Mouse (Mus musculus): ENCODE measurements around the gene Alpk1. TPM values are rescaled to one million over a fixed set of nuclear protein-coding genes. Genes with fewer than 3 reads are reported as not detected.

The Alpk1 gene
- polyA plus RNA-seq, 2 experiments, result 1.5 to 3.0 TPM

- no peaks in the 10 kb centered on the region for H3K9me3 ChIP-seq (ENCODE audit: control insufficient read depth, low read length)
- H3K27me3 ChIP-seq (ENCODE audit: control insufficient read depth, insufficient read depth, low read length), result no peaks in the 10 kb centered on the region
- no peaks in the 10 kb centered on the region for H3K4me1 ChIP-seq (ENCODE audit: control insufficient read depth, insufficient read depth, low read length)
- peaks cover 35% of the 10 kb centered on the region for H3K36me3 ChIP-seq (ENCODE audit: control insufficient read depth, insufficient read depth, low read length)
- 91% methylated on average over 6 of the region's 6 CpGs for WGBS
- H3K27ac ChIP-seq (replicated peaks; ENCODE audit: low read depth, low read length), result no peak overlapping the region
- ATAC-seq (ENCODE audit: low FRiP score, low read depth), result no peak
- no peak overlapping the region for H3K4me2 ChIP-seq (replicated peaks; ENCODE audit: low read depth, low read length, severe bottlenecking)
- no peak overlapping the region for H3K9ac ChIP-seq (ENCODE audit: low read depth, low read length, severe bottlenecking)
- no peak for DNase-seq (ENCODE audit: low spot score)
- no peak for TF ChIP-seq POLR2A (IDR thresholded peaks at IDR 0.05; ENCODE audit: borderline replicate concordance, extremely low read depth, insufficient read depth, insufficient read length)
- H3K4me3 ChIP-seq (replicated peaks; ENCODE audit: low read length), result no peak overlapping the region
Measured at GRCm38 (mm10) chr3:127805991-127806390, 25.7 kb upstream of the Alpk1 start.

- Histone ChIP-seq H3K9ac (ENCODE audit: low read depth, low read length, severe bottlenecking) (no peak overlapping the region), H3K27me3 (ENCODE audit: control insufficient read depth, insufficient read depth, low read length) (no peaks in the 10 kb centered on the region), H3K36me3 (ENCODE audit: control insufficient read depth, insufficient read depth, low read length) (peaks cover 28% of the 10 kb centered on the region), H3K9me3 (ENCODE audit: control insufficient read depth, low read length) (no peaks in the 10 kb centered on the region), H3K4me3 (replicated peaks; ENCODE audit: low read length) (no peak overlapping the region), H3K27ac (replicated peaks; ENCODE audit: low read depth, low read length) (no peak overlapping the region), H3K4me1 (ENCODE audit: control insufficient read depth, insufficient read depth, low read length) (no peaks in the 10 kb centered on the region), H3K4me2 (replicated peaks; ENCODE audit: low read depth, low read length, severe bottlenecking) (no peak overlapping the region)
- 76% methylated on average over 12 of the region's 12 CpGs for WGBS
- no peak for TF ChIP-seq POLR2A (IDR thresholded peaks at IDR 0.05; ENCODE audit: borderline replicate concordance, extremely low read depth, insufficient read depth, insufficient read length)
- DNase-seq (ENCODE audit: low spot score) (no peak), ATAC-seq (ENCODE audit: low FRiP score, low read depth) (no peak)
Measured at GRCm38 (mm10) chr3:127805071-127805470, 24.7 kb upstream of the Alpk1 start.

- Histone ChIP-seq H3K4me3 (replicated peaks; ENCODE audit: low read length) (no peak overlapping the region), H3K9ac (ENCODE audit: low read depth, low read length, severe bottlenecking) (no peak overlapping the region), H3K27me3 (ENCODE audit: control insufficient read depth, insufficient read depth, low read length) (no peaks in the 10 kb centered on the region), H3K9me3 (ENCODE audit: control insufficient read depth, low read length) (no peaks in the 10 kb centered on the region), H3K4me2 (replicated peaks; ENCODE audit: low read depth, low read length, severe bottlenecking) (no peak overlapping the region), H3K4me1 (ENCODE audit: control insufficient read depth, insufficient read depth, low read length) (no peaks in the 10 kb centered on the region), H3K36me3 (ENCODE audit: control insufficient read depth, insufficient read depth, low read length) (peaks cover 24% of the 10 kb centered on the region), H3K27ac (replicated peaks; ENCODE audit: low read depth, low read length) (no peak overlapping the region)
- ATAC-seq (ENCODE audit: low FRiP score, low read depth) (no peak), DNase-seq (ENCODE audit: low spot score) (no peak)
- TF ChIP-seq POLR2A (IDR thresholded peaks at IDR 0.05; ENCODE audit: borderline replicate concordance, extremely low read depth, insufficient read depth, insufficient read length), result no peak
- 88% methylated on average over 4 of the region's 4 CpGs for WGBS
Measured at GRCm38 (mm10) chr3:127804439-127804838, 24.1 kb upstream of the Alpk1 start.

GRCm38 (mm10) chr3:127802814-127803213 is 22.5 kb upstream of the Alpk1 start:
- Histone ChIP-seq H3K4me1 (ENCODE audit: control insufficient read depth, insufficient read depth, low read length) (no peaks in the 10 kb centered on the region), H3K9me3 (ENCODE audit: control insufficient read depth, low read length) (no peaks in the 10 kb centered on the region), H3K4me2 (replicated peaks; ENCODE audit: low read depth, low read length, severe bottlenecking) (no peak overlapping the region), H3K27ac (replicated peaks; ENCODE audit: low read depth, low read length) (no peak overlapping the region), H3K9ac (ENCODE audit: low read depth, low read length, severe bottlenecking) (no peak overlapping the region), H3K36me3 (ENCODE audit: control insufficient read depth, insufficient read depth, low read length) (peaks cover 7% of the 10 kb centered on the region), H3K4me3 (replicated peaks; ENCODE audit: low read length) (no peak overlapping the region), H3K27me3 (ENCODE audit: control insufficient read depth, insufficient read depth, low read length) (no peaks in the 10 kb centered on the region)
- no peak for ATAC-seq (ENCODE audit: low FRiP score, low read depth)
- 51% methylated on average over 8 of the region's 8 CpGs for WGBS
- no peak for DNase-seq (ENCODE audit: low spot score)
- no peak for TF ChIP-seq POLR2A (IDR thresholded peaks at IDR 0.05; ENCODE audit: borderline replicate concordance, extremely low read depth, insufficient read depth, insufficient read length)

- Histone ChIP-seq H3K9ac (ENCODE audit: low read depth, low read length, severe bottlenecking) (no peak overlapping the region), H3K9me3 (ENCODE audit: control insufficient read depth, low read length) (no peaks in the 10 kb centered on the region), H3K4me3 (replicated peaks; ENCODE audit: low read length) (no peak overlapping the region), H3K27ac (replicated peaks; ENCODE audit: low read depth, low read length) (no peak overlapping the region), H3K27me3 (ENCODE audit: control insufficient read depth, insufficient read depth, low read length) (no peaks in the 10 kb centered on the region), H3K4me1 (ENCODE audit: control insufficient read depth, insufficient read depth, low read length) (no peaks in the 10 kb centered on the region), H3K36me3 (ENCODE audit: control insufficient read depth, insufficient read depth, low read length) (peaks cover 1% of the 10 kb centered on the region; the same call in 1 of the 2 replicates), H3K4me2 (replicated peaks; ENCODE audit: low read depth, low read length, severe bottlenecking) (no peak overlapping the region)
- no peak for TF ChIP-seq POLR2A (IDR thresholded peaks at IDR 0.05; ENCODE audit: borderline replicate concordance, extremely low read depth, insufficient read depth, insufficient read length)
- DNase-seq (ENCODE audit: low spot score), result no peak
- WGBS, result 90% methylated on average over 8 of the region's 8 CpGs
- no peak for ATAC-seq (ENCODE audit: low FRiP score, low read depth)
Measured at GRCm38 (mm10) chr3:127801162-127801561, 20.8 kb upstream of the Alpk1 start.

- no peaks in the 10 kb centered on the region for H3K27me3 ChIP-seq (ENCODE audit: control insufficient read depth, insufficient read depth, low read length)
- DNase-seq (ENCODE audit: low spot score), result no peak
- H3K4me1 ChIP-seq (ENCODE audit: control insufficient read depth, insufficient read depth, low read length), result no peaks in the 10 kb centered on the region; the same call in 1 of the 2 replicates
Measured at GRCm38 (mm10) chr3:127796271-127796670, 15.9 kb upstream of the Alpk1 start.

More at GRCm38 (mm10) chr3:127796271-127796670, 15.9 kb upstream of the Alpk1 start:
- 96% methylated on average over 7 of the region's 7 CpGs for WGBS
- no peak overlapping the region for H3K4me3 ChIP-seq (replicated peaks; ENCODE audit: low read length)
- H3K9ac ChIP-seq (ENCODE audit: low read depth, low read length, severe bottlenecking), result no peak overlapping the region
- no peak overlapping the region for H3K27ac ChIP-seq (replicated peaks; ENCODE audit: low read depth, low read length)
- no peak for ATAC-seq (ENCODE audit: low FRiP score, low read depth)
- TF ChIP-seq POLR2A (IDR thresholded peaks at IDR 0.05; ENCODE audit: borderline replicate concordance, extremely low read depth, insufficient read depth, insufficient read length), result no peak
- no peaks in the 10 kb centered on the region for H3K9me3 ChIP-seq (ENCODE audit: control insufficient read depth, low read length)
- no peaks in the 10 kb centered on the region for H3K36me3 ChIP-seq (ENCODE audit: control insufficient read depth, insufficient read depth, low read length)
- no peak overlapping the region for H3K4me2 ChIP-seq (replicated peaks; ENCODE audit: low read depth, low read length, severe bottlenecking)
